Mouse (Mus musculus): ENCODE measurements at regions not wholly inside any gene's neighbourhood (a gene's known extent, or its start where the extent isn't known, plus 50 kb on each side); places are given as distances from the start of the nearest gene placed in this dataset.
"Not testable (repeated sequence)": the region's sequence is repeated elsewhere in the genome, so short reads cannot be mapped to it uniquely, and the experiment has no call there.

- no peak for DNase-seq
These were observed 102.0 kb upstream of the Abca1 start for GRCm38 (mm10) chr4:53261556-53262140.

DNA sequence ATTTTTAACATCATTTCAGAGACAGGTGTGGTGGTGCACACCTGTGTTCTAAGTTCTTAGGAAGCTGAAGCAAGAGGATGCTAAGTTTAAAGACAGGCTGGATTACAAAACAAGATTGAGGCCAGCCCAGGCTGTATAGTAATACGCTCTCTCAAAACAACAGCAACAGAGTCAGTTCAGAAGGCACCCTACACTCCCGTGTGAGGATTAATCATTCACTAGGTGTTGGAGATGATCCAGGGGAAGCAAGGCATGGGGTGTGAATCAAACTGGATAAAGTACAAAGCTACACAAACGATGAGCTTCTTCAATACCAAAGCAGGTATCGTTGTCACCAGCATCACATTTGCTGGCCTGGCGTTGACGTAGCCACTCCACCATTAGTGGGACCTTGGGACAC lies 99.3 kb upstream of the Abca1 start:
- DNase-seq: no peak

DNA sequence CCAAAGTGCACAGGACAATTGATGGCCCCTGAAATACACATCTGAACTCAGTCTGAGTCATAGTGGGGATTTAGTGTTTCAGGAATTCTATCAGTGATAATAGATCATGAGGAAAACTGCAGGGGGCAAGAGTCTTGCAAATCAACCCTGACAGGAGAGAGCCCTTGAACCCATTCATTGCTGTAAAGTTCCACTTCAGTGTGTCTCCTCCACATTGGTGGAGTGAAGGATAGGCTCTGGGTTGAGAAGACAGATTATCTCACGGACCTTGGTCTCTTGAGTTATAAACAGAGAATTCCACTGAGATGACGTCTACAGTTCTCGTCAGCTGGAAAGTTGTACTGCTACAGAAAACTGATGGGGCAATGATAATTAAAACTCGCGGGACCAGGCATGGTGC lies 97.3 kb upstream of the Abca1 start:
- no peak for DNase-seq

- DNase-seq: no peak
These were observed 94.8 kb upstream of the Abca1 start for GRCm38 (mm10) chr4:53254483-53254882.

GRCm38 (mm10) chr4:53253680-53254079 lies 94.0 kb upstream of the Abca1 start:
- DNase-seq: no peak

- no peak for DNase-seq
These were observed 90.6 kb upstream of the Abca1 start for GRCm38 (mm10) chr4:53250325-53250724.

DNA sequence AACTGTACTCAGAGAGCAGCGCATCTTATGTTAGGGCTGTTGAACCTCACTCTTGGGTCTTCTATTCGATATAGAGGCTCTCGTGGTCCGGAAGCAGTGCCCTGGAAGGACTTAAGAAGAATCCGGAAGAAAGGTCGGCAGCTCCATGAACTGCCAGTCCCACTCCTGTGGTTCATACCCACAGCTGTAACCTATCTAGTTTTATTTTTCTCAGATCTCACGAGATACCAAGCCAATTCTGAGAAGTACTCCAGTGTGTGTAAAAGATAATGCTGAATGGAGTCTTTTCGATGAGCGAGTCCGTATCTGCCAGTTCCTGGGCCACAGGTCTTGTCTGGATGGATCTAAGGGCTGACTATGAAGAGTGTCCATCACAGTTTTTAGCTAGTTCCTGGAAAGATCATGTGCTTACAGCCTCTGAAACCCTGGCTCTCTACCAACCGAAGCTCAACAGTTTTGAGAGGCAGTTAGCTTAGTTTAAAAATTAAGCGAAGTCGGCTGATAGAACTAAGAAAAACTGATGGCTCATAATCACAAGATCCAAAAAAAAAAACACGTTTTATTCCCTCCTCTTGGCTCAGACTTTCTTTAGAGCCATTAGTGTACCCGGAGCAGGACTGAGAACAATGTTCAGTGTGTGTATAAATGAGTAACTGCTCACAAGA lies 86.5 kb upstream of the Abca1 start:
- DNase-seq: no peak

- no peak for DNase-seq
These were observed 85.9 kb upstream of the Abca1 start for GRCm38 (mm10) chr4:53245553-53245952.

DNA sequence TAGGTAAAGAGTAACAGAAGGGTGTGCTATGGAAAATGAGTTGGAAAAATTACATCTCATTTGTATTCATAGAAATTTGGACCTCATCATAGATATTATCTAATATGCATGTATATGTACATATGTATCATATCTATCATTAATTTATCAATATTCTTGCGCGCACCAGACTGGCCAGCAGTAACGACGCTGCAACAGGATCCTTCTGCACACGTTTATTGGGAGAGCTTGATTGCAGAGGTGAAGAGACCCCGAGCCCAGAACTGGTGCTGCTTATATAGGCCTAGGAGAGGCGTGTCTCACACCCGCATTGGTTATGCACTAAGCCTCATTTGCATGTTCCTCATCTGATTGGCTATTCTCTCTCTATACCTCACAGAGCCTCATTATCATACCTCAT lies 83.8 kb upstream of the Abca1 start:
- DNase-seq: not testable (repeated sequence)

DNA sequence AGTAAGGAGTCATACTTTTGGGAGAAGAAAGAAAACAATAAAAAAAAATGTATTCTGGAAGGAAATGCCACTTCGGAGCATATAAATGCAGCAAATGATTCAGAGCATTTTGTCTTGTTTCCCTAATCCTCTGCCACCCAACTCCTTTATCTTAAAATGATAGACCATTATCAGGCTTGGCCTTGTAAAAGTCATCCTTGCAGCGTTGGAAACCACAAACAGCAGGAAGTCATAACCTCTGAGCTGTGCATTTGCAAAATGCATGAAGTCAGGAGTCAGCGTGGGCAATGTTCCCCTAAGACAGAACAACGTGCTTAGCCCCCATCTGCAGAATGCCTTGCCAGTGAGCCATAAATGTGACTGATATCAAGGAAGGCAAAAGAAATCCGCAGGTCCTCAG lies 80.2 kb upstream of the Abca1 start:
- DNase-seq: no peak

- DNase-seq: no peak
These were observed 78.9 kb upstream of the Abca1 start for GRCm38 (mm10) chr4:53238314-53239259.

DNA sequence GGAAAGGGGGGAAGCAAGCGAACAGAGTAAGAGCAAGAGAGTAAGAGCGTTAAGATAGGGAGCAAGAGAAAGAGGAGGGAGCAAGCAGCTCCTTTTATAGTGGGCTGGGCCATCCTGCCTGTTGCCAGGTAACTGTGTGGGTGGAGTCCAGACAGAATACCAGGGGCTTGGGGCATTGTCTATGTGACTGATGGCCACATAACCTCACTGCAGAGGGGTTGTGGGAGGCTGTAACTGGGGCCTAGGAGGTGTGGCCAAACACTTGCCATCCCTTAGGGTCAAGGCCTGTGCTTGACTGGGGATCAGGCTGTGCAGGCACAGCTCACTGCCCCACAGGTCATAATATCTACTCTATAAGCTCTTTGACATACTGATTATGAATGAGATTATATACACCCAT lies 76.2 kb upstream of the Abca1 start:
- no peak for DNase-seq

DNA sequence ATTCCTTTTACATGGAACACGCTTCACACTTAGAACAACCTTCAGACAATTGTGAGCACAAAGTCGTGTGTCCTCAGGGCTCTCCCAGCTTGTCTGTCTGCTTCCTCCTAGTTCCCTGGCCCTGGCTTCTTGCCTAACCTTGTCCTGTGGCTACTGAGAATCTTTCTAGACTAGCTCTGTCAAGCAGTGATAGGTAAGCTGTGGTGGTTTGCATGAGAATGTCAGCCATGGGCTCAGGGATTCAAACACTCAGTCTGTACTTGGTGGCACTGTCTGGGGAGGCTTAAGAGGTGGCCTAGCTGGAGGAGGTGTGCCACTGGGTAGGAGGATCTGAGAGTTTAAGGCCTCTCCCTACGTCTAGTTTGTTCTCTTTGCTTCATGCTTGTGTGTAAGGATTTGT lies 72.7 kb upstream of the Abca1 start:
- no peak for DNase-seq

DNA sequence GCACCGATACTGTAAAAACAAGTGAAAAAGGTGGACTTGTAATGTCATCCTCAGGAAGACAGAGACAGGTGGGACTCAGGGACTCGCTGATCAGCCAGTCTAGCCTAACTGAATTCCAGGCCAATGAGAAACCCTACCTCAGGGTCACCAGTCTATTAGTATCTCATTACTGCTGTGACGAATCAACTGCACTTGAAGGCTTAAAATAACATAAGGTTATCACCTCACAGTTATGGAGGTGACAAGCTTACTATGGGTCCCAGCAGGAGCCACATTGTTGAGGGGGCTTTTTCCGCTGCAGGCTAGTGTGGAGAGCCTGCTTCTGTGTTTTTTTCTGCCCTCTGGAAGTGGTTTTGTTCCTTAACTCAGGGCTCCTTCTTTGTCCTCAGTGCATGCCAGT lies 72.2 kb upstream of the Abca1 start:
- DNase-seq: no peak

DNA sequence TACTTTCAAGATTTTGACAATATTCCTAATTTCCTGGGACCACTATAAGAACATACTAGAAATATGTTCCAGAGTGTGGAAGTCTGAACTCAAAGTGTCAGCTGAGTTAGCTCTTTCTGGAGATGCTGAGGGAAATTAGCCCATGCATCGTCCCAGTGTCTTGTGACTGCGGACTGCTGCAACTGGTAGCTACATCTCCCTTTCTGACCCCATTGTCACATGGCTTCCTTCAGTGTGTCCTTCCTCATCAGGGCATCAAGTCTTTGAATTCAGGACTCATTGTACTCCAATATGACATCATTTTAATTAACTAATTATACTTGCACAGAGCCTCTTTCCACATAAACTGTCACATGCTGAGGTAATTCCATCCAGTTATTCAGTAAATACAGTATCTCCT lies 71.4 kb upstream of the Abca1 start:
- DNase-seq: no peak

GRCm38 (mm10) chr4:53228444-53228843 lies 68.7 kb upstream of the Abca1 start:
- no peak for DNase-seq

- DNase-seq: no peak
These were observed 68.1 kb upstream of the Abca1 start for GRCm38 (mm10) chr4:53227771-53228170.

DNA sequence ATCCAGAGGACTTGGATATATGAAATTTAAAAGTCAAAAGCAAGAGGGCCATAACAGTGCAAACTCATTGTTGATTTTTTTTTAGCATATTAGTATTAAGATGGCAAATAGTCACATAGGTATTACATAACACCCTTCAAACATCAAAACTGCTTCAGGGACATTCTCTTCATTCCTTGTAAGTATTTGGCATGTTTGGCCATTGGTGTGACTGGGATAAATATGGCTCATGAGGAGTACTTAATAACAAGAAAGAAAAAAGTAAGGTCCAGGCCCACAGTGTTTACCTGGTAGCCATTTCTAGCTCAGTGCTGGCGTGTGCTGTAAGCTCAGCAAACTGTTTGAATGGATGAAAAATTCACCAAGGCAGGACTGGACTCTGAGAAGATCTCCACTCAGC lies 67.4 kb upstream of the Abca1 start:
- no peak for DNase-seq

GRCm38 (mm10) chr4:53226376-53226775 lies 66.7 kb upstream of the Abca1 start:
- DNase-seq: no peak

GRCm38 (mm10) chr4:53223379-53223778 lies 63.7 kb upstream of the Abca1 start:
- no peak for DNase-seq

DNA sequence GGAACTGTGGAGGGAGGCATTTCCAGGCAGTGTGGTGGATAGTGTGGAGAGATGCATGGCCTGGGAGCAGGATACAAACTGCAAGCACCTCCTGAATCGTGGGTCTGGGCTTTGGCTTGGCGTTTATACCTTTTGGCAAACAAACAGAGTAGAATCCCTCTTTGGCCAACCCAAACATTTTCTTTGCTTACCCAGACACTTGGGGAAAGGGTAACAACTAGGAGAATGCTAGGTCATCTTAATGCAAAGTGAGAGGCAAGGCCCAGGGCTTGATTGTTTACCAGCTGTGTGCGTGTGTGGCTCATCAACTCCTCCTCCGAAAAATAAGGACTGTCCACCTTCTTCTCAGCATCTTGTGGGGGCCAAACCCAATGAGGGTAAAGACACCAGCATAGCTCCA lies 61.1 kb upstream of the Abca1 start:
- DNase-seq: no peak

DNA sequence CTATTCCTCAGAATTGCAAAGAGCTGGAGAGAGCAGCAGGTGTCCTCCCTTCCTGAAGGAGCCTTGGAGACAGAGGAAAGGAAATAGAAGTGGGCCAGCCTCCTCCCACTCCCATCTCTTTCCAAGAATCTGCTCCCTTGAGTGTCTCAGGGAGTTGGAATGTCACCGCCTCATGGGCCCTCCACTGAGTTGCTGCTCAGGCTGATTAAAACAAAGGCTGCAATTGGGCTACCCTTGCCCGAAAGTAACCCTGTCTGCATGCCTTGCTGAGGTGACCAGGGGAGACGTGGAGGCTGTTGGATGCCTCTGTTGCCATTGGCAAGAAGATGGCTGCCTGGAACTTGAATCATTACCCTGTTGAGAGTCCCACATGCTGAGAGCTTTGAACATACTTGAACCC lies 59.7 kb upstream of the Abca1 start:
- DNase-seq: peak; percentile 26

DNA sequence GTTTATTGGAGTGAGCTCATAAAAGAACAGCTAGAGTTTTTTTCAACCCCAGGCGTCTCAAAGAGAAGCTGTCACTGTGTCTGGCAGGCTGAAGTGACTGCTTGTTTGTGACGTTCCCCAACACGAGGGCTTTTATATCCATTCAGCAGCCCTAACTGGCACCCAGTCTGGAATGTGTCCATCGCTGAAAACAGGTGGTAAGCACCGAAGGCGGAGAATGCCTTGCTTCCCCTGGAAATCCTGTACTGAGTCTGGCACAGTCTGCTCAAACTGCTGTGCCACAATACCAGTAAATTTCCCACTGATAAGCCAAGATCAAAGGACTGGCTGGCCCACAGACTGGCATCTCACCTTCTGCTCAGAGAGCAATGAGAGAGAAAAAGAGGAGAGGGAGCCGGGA lies 59.1 kb upstream of the Abca1 start:
- DNase-seq: peak; percentile 26

- no peak for DNase-seq
These were observed 58.6 kb upstream of the Abca1 start for GRCm38 (mm10) chr4:53218291-53218640.

Measured in gastrocnemius, postnatal 10 days (tissue).